Mouse (Mus musculus): ENCODE data around the gene Shbg.

Gene Shbg

GRCm38 (mm10) chr11:69617805-69618204 lies at the start of gene Shbg:
TSS of gene Shbg (minus strand) at chr11:69617905.
- DNase-seq: no peak

GRCm38 (mm10) chr11:69666665-69667005 lies 48.9 kb upstream of the Shbg start:
- no peak for DNase-seq

GRCm38 (mm10) chr11:69665961-69666664 lies 48.4 kb upstream of the Shbg start, which contains the start of gene Cd68:
TSS of gene Cd68 (minus strand) at chr11:69666153.
- peak; percentile 88 for DNase-seq

GRCm38 (mm10) chr11:69665457-69665960 lies 47.8 kb upstream of the Shbg start:
- DNase-seq: no peak

- DNase-seq: no peak
These were observed 47.1 kb upstream of the Shbg start for GRCm38 (mm10) chr11:69664841-69665240.

- DNase-seq: no peak
These were observed 46.1 kb upstream of the Shbg start for GRCm38 (mm10) chr11:69663795-69664194.

GRCm38 (mm10) chr11:69662967-69663671 lies 45.4 kb upstream of the Shbg start:
- DNase-seq: no peak

GRCm38 (mm10) chr11:69662213-69662966 lies 44.7 kb upstream of the Shbg start, which contains the start of gene Mpdu1:
TSS of gene Mpdu1 (minus strand) at chr11:69662642.
- DNase-seq: peak; percentile 96

- DNase-seq: no peak
These were observed 43.6 kb upstream of the Shbg start for GRCm38 (mm10) chr11:69661221-69661881.

- DNase-seq: no peak
These were observed 39.8 kb upstream of the Shbg start for GRCm38 (mm10) chr11:69657462-69657881.

- DNase-seq: peak; percentile 73
These were observed 39.1 kb upstream of the Shbg start for GRCm38 (mm10) chr11:69656617-69657461.

GRCm38 (mm10) chr11:69656065-69656455 lies 38.4 kb upstream of the Shbg start:
- no peak for DNase-seq

GRCm38 (mm10) chr11:69655264-69656064 lies 37.8 kb upstream of the Shbg start, which contains the start of gene Sox15:
TSS of gene Sox15 (plus strand) at chr11:69655314.
- DNase-seq: peak; percentile 80

GRCm38 (mm10) chr11:69654760-69655159 lies 37.1 kb upstream of the Shbg start:
- DNase-seq: peak; percentile 39

GRCm38 (mm10) chr11:69653399-69653798 lies 35.7 kb upstream of the Shbg start:
- DNase-seq: no peak

- no peak for DNase-seq
These were observed 28.2 kb upstream of the Shbg start for GRCm38 (mm10) chr11:69645860-69646259.

GRCm38 (mm10) chr11:69635471-69635870 lies 17.8 kb upstream of the Shbg start:
- DNase-seq: no peak

GRCm38 (mm10) chr11:69633128-69633866 lies 15.6 kb upstream of the Shbg start:
- peak; percentile 66 for DNase-seq

- peak; percentile 100 for DNase-seq
These were observed 14.8 kb upstream of the Shbg start, which contains the start of gene Fxr2 for GRCm38 (mm10) chr11:69632284-69633089. TSS of gene Fxr2 (plus strand) at chr11:69632990.

Measured in lung, postnatal 36 days (tissue).